ENCODE assay signal across 8 mouse cellular contexts in genomic region chr6:83115011-83115671, GRCm38 (mm10). TPM values are rescaled to one million over a fixed set of nuclear protein-coding genes. Genes with fewer than 3 reads are reported as not detected.
A peak's percentile ranks its signal among the peaks of the same experiment; 100 is the strongest.
DNase-seq lines count a peak whose midpoint lies in the region.

TSS of gene Mogs (plus strand) at chr6:83115496.

- H3K36me3 ChIP-seq in megakaryocyte, embryonic 14.5 days (replicated peaks; ENCODE audit: low read length): peaks cover 59% of the 10 kb centered on the region

- H3K4me1 ChIP-seq in megakaryocyte, embryonic 14.5 days: peaks cover 86% of the 10 kb centered on the region

- H3K4me3 ChIP-seq in megakaryocyte, embryonic 14.5 days (replicated peaks): peak within 1 kb of the TSS; percentile 97

- H3K27me3 ChIP-seq in megakaryocyte, embryonic 14.5 days (replicated peaks): no peaks in the 10 kb centered on the region

- H3K9me3 ChIP-seq in megakaryocyte, embryonic 14.5 days: no peaks in the 10 kb centered on the region

- peak; percentile 93 for DNase-seq in adipocyte (ENCODE audit: low spot score)
- peak; percentile 95 for DNase-seq in embryo, embryonic 10 days (ENCODE audit: low spot score)
- DNase-seq in gastrocnemius, postnatal 10 days: peak; percentile 94
- DNase-seq in induced T-regulatory cell, adult 2 months (ENCODE audit: low read depth): peak; percentile 95
- DNase-seq in left cerebral cortex, adult 8-10 months (ENCODE audit: low spot score in 2 of 2): peak; percentile 82 to 88
- peak; percentile 92 to 93 for DNase-seq in right cerebral cortex, adult 2 months (ENCODE audit: low spot score in 2 of 2)
- DNase-seq in urinary bladder, postnatal 14 days (ENCODE audit: low spot score): peak; percentile 95

RNA-seq across cellular contexts. Expression of gene Mogs, which starts in this region (rescaled TPM):
- total RNA-seq in gastrocnemius, postnatal 10 days (2021): 10 to 100 TPM; 11.0 to 15.7 TPM
- total RNA-seq in left cerebral cortex, adult 8-10 months (2022): 10 to 100 TPM; 27.4 to 32.3 (median 31.3) TPM
- polyA plus RNA-seq in megakaryocyte, embryonic 14.5 days (2012; ENCODE audit: insufficient read depth, low replicate concordance): 76.1 and 165 TPM in 2 replicates

Comparison
In these comparisons a context has a peak if more than half of its experiments do, and no peak if none do; other contexts are left out.
1. Peak in every context shown above with its lines: DNase-seq and H3K4me3 ChIP-seq.